Mouse (Mus musculus): ENCODE measurements at regions not wholly inside any gene's neighbourhood (a gene's known extent, or its start where the extent isn't known, plus 50 kb on each side); places are given as distances from the start of the nearest gene placed in this dataset.

- 0 out of 2 replicates have a peak, but pooled peaks cover 7% of the 10 kb centered on the region for H3K4me1 ChIP-seq (replicated peaks; ENCODE audit: low read depth, low read length)
- H3K4me3 ChIP-seq (replicated peaks; ENCODE audit: low read length): no peak overlapping the region
- TF ChIP-seq POU5F1 (IDR thresholded peaks at IDR 0.05; ENCODE audit: borderline replicate concordance, low read length) (no peak), NANOG (IDR thresholded peaks at IDR 0.05; ENCODE audit: borderline replicate concordance, low read length) (no peak), CTCF (conservative IDR thresholded peaks at IDR 0.05; ENCODE audit: low read length) (no peak)
- no peaks in the 10 kb centered on the region; the same call in none of the 2 replicates for H3K27me3 ChIP-seq (ENCODE audit: insufficient read depth, low read length)
- H3K36me3 ChIP-seq (ENCODE audit: insufficient read depth, low read length): no peaks in the 10 kb centered on the region
- H3K9me3 ChIP-seq (ENCODE audit: low read length): no peaks in the 10 kb centered on the region
Measured at GRCm38 (mm10) chr11:113098360-113098759, 316.3 kb downstream of the Sox9 start.

GRCm38 (mm10) chr11:113100800-113101199, 318.8 kb downstream of the Sox9 start:
- Histone ChIP-seq H3K4me1 (replicated peaks; ENCODE audit: low read depth, low read length) (0 out of 2 replicates have a peak, but pooled peaks cover 3% of the 10 kb centered on the region), H3K9me3 (ENCODE audit: low read length) (no peaks in the 10 kb centered on the region), H3K27me3 (ENCODE audit: insufficient read depth, low read length) (no peaks in the 10 kb centered on the region; the same call in none of the 2 replicates), H3K36me3 (ENCODE audit: insufficient read depth, low read length) (no peaks in the 10 kb centered on the region), H3K4me3 (replicated peaks; ENCODE audit: low read length) (no peak overlapping the region)
- TF ChIP-seq NANOG (IDR thresholded peaks at IDR 0.05; ENCODE audit: borderline replicate concordance, low read length) (no peak), POU5F1 (IDR thresholded peaks at IDR 0.05; ENCODE audit: borderline replicate concordance, low read length) (no peak), CTCF (conservative IDR thresholded peaks at IDR 0.05; ENCODE audit: low read length) (no peak)

- H3K4me1 ChIP-seq (replicated peaks; ENCODE audit: low read depth, low read length): no peaks in the 10 kb centered on the region
- no peak for TF ChIP-seq POU5F1 (IDR thresholded peaks at IDR 0.05; ENCODE audit: borderline replicate concordance, low read length)
- TF ChIP-seq CTCF (conservative IDR thresholded peaks at IDR 0.05; ENCODE audit: low read length): no peak
- no peak for TF ChIP-seq NANOG (IDR thresholded peaks at IDR 0.05; ENCODE audit: borderline replicate concordance, low read length)
- no peak overlapping the region for H3K4me3 ChIP-seq (replicated peaks; ENCODE audit: low read length)
- no peaks in the 10 kb centered on the region for H3K36me3 ChIP-seq (ENCODE audit: insufficient read depth, low read length)
- H3K9me3 ChIP-seq (ENCODE audit: low read length): no peaks in the 10 kb centered on the region
- no peaks in the 10 kb centered on the region; the same call in 1 of the 2 replicates for H3K27me3 ChIP-seq (ENCODE audit: insufficient read depth, low read length)
Measured at GRCm38 (mm10) chr11:113101534-113101933, 319.5 kb downstream of the Sox9 start.

GRCm38 (mm10) chr11:113103161-113103845, 321.3 kb downstream of the Sox9 start:
- H3K27me3 ChIP-seq (ENCODE audit: insufficient read depth, low read length): no peaks in the 10 kb centered on the region; the same call in 1 of the 2 replicates
- no peaks in the 10 kb centered on the region for H3K4me1 ChIP-seq (replicated peaks; ENCODE audit: low read depth, low read length)
- no peaks in the 10 kb centered on the region for H3K9me3 ChIP-seq (ENCODE audit: low read length)
- no peaks in the 10 kb centered on the region for H3K36me3 ChIP-seq (ENCODE audit: insufficient read depth, low read length)
- no peak for TF ChIP-seq POU5F1 (IDR thresholded peaks at IDR 0.05; ENCODE audit: borderline replicate concordance, low read length)
- no peak for TF ChIP-seq CTCF (conservative IDR thresholded peaks at IDR 0.05; ENCODE audit: low read length)
- no peak for TF ChIP-seq NANOG (IDR thresholded peaks at IDR 0.05; ENCODE audit: borderline replicate concordance, low read length)
- no peak overlapping the region for H3K4me3 ChIP-seq (replicated peaks; ENCODE audit: low read length)

GRCm38 (mm10) chr11:113105371-113105770, 323.3 kb downstream of the Sox9 start:
- H3K36me3 ChIP-seq (ENCODE audit: insufficient read depth, low read length): no peaks in the 10 kb centered on the region
- H3K27me3 ChIP-seq (ENCODE audit: insufficient read depth, low read length): peaks cover 2% of the 10 kb centered on the region; the same call in 1 of the 2 replicates
- no peaks in the 10 kb centered on the region for H3K4me1 ChIP-seq (replicated peaks; ENCODE audit: low read depth, low read length)
- no peak for TF ChIP-seq POU5F1 (IDR thresholded peaks at IDR 0.05; ENCODE audit: borderline replicate concordance, low read length)
- no peak for TF ChIP-seq CTCF (conservative IDR thresholded peaks at IDR 0.05; ENCODE audit: low read length)
- TF ChIP-seq NANOG (IDR thresholded peaks at IDR 0.05; ENCODE audit: borderline replicate concordance, low read length): no peak
- 0 out of 2 replicates have a peak, but pooled peaks cover 6% of the 10 kb centered on the region for H3K9me3 ChIP-seq (ENCODE audit: low read length)
- no peak overlapping the region for H3K4me3 ChIP-seq (replicated peaks; ENCODE audit: low read length)

GRCm38 (mm10) chr11:113107205-113107844, 325.3 kb downstream of the Sox9 start:
- Histone ChIP-seq H3K4me3 (replicated peaks; ENCODE audit: low read length) (no peak overlapping the region), H3K4me1 (replicated peaks; ENCODE audit: low read depth, low read length) (no peaks in the 10 kb centered on the region), H3K36me3 (ENCODE audit: insufficient read depth, low read length) (no peaks in the 10 kb centered on the region), H3K9me3 (ENCODE audit: low read length) (0 out of 2 replicates have a peak, but pooled peaks cover 6% of the 10 kb centered on the region), H3K27me3 (ENCODE audit: insufficient read depth, low read length) (peaks cover 2% of the 10 kb centered on the region; the same call in 1 of the 2 replicates)
- TF ChIP-seq POU5F1 (IDR thresholded peaks at IDR 0.05; ENCODE audit: borderline replicate concordance, low read length): no peak
- no peak for TF ChIP-seq CTCF (conservative IDR thresholded peaks at IDR 0.05; ENCODE audit: low read length)
- TF ChIP-seq NANOG (IDR thresholded peaks at IDR 0.05; ENCODE audit: borderline replicate concordance, low read length): no peak

- H3K27me3 ChIP-seq (ENCODE audit: insufficient read depth, low read length): peaks cover 2% of the 10 kb centered on the region; the same call in 1 of the 2 replicates
- no peak for TF ChIP-seq CTCF (conservative IDR thresholded peaks at IDR 0.05; ENCODE audit: low read length)
- TF ChIP-seq NANOG (IDR thresholded peaks at IDR 0.05; ENCODE audit: borderline replicate concordance, low read length): no peak
- no peak for TF ChIP-seq POU5F1 (IDR thresholded peaks at IDR 0.05; ENCODE audit: borderline replicate concordance, low read length)
- 0 out of 2 replicates have a peak, but pooled peaks cover 6% of the 10 kb centered on the region for H3K9me3 ChIP-seq (ENCODE audit: low read length)
- H3K4me1 ChIP-seq (replicated peaks; ENCODE audit: low read depth, low read length): no peaks in the 10 kb centered on the region
- H3K36me3 ChIP-seq (ENCODE audit: insufficient read depth, low read length): no peaks in the 10 kb centered on the region
- no peak overlapping the region for H3K4me3 ChIP-seq (replicated peaks; ENCODE audit: low read length)
Measured at GRCm38 (mm10) chr11:113107966-113108699, 326.1 kb downstream of the Sox9 start.

- no peak for TF ChIP-seq CTCF (conservative IDR thresholded peaks at IDR 0.05; ENCODE audit: low read length)
- no peak for TF ChIP-seq NANOG (IDR thresholded peaks at IDR 0.05; ENCODE audit: borderline replicate concordance, low read length)
- no peak for TF ChIP-seq POU5F1 (IDR thresholded peaks at IDR 0.05; ENCODE audit: borderline replicate concordance, low read length)
- H3K4me1 ChIP-seq (replicated peaks; ENCODE audit: low read depth, low read length): no peaks in the 10 kb centered on the region
Measured at GRCm38 (mm10) chr11:113109096-113109495, 327.1 kb downstream of the Sox9 start.

More at GRCm38 (mm10) chr11:113109096-113109495, 327.1 kb downstream of the Sox9 start:
- Histone ChIP-seq H3K27me3 (ENCODE audit: insufficient read depth, low read length) (peaks cover 2% of the 10 kb centered on the region; the same call in 1 of the 2 replicates), H3K4me3 (replicated peaks; ENCODE audit: low read length) (no peak overlapping the region), H3K36me3 (ENCODE audit: insufficient read depth, low read length) (no peaks in the 10 kb centered on the region), H3K9me3 (ENCODE audit: low read length) (0 out of 2 replicates have a peak, but pooled peaks cover 6% of the 10 kb centered on the region)
